Mouse (Mus musculus): Measurements from ENCODE around the gene H2afb3.
"Not testable (repeated sequence)": the region's sequence is repeated elsewhere in the genome, so short reads cannot be mapped to it uniquely, and the experiment has no call there.

H2afb3 gene

DNA sequence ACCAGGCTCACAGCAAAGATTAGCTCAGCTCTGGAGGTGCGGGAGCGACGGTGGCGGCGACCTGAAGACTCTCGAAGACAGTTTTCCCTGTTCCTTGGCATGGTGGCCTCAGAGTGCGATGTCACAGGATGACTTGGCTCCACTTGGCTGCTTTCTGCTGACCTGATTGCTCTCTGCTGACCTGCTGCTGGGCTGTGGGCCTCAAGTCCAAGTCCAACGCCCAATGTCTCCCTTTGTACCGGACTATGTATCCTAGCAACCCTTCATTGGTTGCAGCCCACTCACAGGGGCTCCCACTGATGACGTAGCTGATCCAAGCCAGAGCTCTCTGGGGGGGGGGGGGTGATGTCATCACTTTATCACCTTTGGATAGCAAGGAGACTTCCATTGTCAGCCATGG, at the start of gene H2afb3:
Gene H2afb3 (minus strand): TSS at position 101 of the 400 bp plus-strand sequence.
- DNase-seq, result not testable (repeated sequence)

DNA sequence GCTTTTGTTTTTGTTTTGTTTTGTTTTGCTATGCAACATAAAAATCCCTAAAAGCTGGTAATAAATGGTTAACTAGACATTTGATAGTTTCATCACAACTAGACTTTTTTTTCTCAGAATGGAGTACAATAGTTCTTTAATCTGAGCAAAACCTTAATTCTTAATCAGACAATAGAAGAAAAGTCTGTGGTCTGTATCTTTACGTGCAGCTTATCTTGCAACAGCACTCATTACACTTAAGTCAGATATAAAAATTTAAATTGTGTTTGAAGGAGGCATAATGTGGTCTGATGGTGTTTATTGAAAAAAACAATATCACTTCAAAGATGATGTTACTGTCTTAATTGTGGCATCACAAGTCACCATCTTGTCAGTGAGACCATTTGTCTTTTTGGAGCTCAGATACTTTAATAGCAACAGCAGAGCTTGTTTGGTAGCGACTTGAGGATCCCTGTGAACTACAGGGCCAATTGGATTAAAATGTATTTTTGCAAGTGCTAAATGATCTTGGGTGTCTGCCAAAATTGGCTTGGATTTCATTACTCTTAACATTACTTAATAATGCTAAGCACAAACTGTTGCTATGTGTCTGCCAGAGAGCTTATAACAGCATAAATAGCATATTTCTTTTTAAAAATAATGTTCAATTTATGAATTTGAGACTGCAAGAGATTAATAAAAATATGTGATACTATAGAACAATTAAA, 11.3 kb downstream of the H2afb3 start:
- DNase-seq, result peak; percentile 6

DNA sequence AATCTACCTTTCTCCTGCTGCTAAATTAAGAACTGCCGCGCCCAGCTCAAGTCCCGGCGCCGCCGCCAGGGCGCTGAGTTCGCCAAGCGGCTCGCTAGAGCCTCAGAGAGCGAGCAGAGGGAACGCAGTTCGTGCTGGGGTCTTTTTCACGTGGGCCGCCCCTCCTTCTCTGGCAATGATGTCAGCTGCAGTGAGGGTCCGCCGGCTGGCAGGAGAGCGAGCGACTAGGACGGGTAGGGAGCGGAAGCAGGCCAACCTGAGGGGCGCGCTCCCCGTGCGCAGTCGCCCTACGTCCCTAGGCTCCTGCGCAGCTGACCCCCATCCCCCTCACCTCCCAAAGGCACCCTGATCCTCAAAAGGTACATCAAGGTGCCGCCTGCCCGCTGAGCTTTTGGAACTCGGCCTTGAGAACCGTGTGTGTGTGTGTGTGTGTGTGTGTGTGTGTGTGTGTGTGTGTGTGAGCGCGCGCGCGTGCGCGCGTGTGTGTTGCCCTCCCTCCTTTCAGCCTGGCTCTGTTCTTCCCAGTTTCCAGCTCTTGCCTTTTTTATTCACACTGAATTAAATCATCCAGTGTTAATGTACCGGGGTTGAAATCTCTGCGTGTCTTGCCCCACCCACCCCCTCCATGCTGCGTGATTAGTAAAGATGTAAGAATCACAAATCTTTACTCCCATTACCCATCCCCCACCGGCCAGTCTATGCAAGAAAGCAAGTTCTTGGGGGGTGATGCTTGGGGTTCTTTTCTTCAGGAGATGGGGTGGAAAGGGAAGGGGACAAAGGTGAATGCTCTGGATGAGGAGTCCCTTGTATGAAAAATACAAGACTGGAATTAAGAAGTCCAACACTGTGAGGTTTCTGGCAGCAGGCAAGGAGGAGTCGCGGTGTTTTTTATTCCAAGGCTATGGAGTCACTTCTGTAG, 19.8 kb downstream of the H2afb3 start:
- no peak for DNase-seq

- no peak for DNase-seq
Observed at GRCm38 (mm10) chrX:120291696-120292095, 21.2 kb downstream of the H2afb3 start.

DNA sequence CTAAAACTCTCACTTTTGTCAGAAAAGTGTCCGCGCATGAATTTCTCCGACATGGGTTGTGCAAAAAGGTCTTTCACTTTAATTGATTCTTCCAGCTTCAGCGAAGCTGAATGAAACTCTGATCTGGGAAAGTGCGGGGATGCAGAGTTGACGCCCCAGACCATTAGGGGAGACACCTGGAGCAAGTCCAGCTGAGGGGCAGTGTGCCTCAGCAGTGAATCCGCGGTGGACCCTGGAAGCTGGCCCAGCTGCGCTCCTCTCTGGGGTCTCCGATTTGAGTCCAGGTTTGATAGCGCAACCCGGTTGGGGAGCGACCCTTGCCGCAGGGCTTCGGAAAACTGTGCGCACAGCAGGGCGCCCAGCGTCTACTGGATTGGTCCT, 22.0 kb downstream of the H2afb3 start:
- no peak for DNase-seq

GRCm38 (mm10) chrX:120290011-120290899, 22.6 kb downstream of the H2afb3 start, which contains the start of gene Pcdh11x:
Pcdh11x (plus strand) TSS chrX:120290259.
- DNase-seq, result peak; percentile 31

DNA sequence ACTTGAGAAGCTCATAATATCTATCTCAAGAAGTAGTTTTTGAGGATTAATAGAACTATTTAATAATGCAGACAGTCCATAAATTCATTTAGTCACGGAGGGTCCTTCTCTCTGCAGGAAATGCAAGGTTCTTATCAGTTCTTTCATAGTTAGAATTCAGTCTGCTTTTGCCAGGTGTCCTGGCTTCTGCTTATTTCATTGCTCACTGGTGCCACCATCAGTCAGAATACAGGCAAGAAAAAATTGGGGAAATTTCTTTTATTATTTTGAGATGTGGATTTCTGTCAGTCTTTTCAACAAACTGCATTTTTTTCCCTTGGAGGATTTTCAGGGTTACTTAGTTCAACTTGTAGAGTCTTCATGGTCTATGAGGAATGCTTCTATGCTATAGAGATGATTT, 25.4 kb downstream of the H2afb3 start:
- no peak for DNase-seq

- no peak for DNase-seq
Observed at GRCm38 (mm10) chrX:120285522-120285921, 27.4 kb downstream of the H2afb3 start.
